Mouse (Mus musculus) skeletal muscle tissue, postnatal 0 days (tissue): ENCODE measurements around the gene Pcnx2. TPM values are rescaled to one million over a fixed set of nuclear protein-coding genes. Genes with fewer than 3 reads are reported as not detected.

Experiments used
- polyA plus RNA-seq: library from polyadenylated mRNA; unstranded; fragments of >200 nt; fragmentation: Nextera tagmentation; extraction: Ambion mirVana; gene quantifications from 2 replicates; pipeline ENCODE4 v1.2.1, GENCODE M21; 2015

Pcnx2 gene
- polyA plus RNA-seq, result 0.63 and 0.76 TPM in 2 replicates

GRCm38 (mm10) chr8:125897868-125898788 is at the start of gene Pcnx2:
TSS of gene Pcnx2 (minus strand) at chr8:125898317.

DNA sequence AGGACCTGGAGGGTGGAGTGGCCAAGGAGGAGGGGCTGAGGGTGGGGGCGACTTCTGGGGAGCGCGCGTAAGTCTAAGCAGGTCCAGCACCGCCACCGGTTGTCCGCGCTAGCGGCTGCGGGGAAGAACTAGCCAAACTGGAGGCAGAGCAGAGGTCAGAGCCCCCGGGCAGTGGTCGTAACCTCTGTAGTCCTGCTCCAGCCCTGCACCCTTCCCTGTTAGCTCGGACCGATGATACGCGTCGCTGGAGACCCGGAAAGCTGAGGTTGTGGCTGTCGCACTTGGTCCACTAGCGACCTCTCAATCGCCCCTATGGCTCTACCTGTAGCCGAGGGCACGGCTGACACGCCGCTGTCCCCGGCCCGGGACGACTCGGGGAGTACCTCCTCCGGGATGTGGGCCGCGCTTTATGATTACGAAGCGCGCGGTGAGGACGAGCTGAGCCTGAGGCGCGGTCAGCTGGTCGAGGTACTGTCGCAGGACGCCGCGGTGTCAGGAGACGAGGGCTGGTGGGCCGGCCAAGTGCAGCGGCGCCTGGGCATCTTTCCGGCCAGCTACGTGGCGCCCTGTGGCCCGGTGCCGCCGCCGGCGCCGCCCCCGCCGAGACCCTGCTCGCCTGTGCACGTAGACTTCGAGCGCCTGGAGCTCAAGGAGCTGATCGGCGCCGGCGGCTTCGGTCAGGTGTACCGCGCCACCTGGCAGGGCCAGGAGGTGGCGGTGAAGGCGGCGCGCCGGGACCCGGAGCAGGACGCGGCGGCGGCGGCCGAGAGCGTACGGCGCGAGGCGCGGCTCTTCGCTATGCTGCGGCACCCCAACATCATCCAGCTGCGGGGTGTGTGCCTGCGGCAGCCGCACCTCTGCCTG is 12.5 kb upstream of the Pcnx2 start, which contains the start of gene Map3k21:
TSS of gene Map3k21 (plus strand) at position 86 of the 864 bp plus-strand sequence.

DNA sequence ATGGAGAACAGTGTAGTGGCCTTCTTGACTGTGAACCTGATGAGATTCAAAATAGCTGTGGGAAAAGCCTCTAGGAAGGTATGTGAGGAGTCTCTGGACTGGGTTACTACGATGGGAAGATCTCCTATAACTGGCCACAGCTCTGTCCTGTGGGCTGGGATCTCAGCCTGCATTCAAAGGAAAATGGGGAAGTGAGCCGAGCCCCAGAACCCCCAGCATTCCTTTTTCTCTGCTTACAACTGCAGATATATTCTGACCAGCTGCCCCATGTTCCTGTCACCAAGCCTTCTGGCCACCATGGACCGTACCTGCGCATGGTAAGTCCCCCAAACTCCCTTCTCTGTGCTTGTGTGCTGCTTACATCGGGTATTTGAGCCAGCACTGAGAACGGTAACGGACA is 168.4 kb downstream of the Pcnx2 start, which contains the start of gene Ntpcr:
TSS of gene Ntpcr (plus strand) at position 218 of the 400 bp plus-strand sequence.

Other genes starting within 250 kb of the Pcnx2 start
- 3.7 and 3.8 TPM in 2 replicates for gene Map10, start 228.5 kb downstream of the Pcnx2 start, polyA plus RNA-seq
- gene Ntpcr, start 168.4 kb downstream of the Pcnx2 start, polyA plus RNA-seq, result 38.8 and 43.9 TPM in 2 replicates
- gene Map3k21, start 12.1 kb upstream of the Pcnx2 start, polyA plus RNA-seq, result not detected in 2 replicates
- gene Kcnk1, start 96.9 kb upstream of the Pcnx2 start, polyA plus RNA-seq, result 1.2 and 2.5 TPM in 2 replicates